Mouse (Mus musculus) embryonic facial prominence, embryonic 12.5 days (tissue): ENCODE measurements around the gene Pbx1. TPM values are rescaled to one million over a fixed set of nuclear protein-coding genes. Genes with fewer than 3 reads are reported as not detected.

Experiments
- ATAC-seq: fragments of 200-750 bp; cut with Nextera tagmentation; 2 replicates; pipeline ENCODE4 v1.8.0; 2017; ENCODE audit not compliant: insufficient number of reproducible peaks, insufficient read depth, low FRiP score, low TSS enrichment
- H3K27ac ChIP-seq: fragments of 300-500 bp; sonication (generic); 2 replicates; pipeline ENCODE4 v1.5.1; 2016; ENCODE audit warnings: mild to moderate bottlenecking
- H3K27me3 ChIP-seq: fragments of 300-500 bp; sonication (generic); 2 replicates; pipeline ENCODE4 v1.6.1; 2016; ENCODE audit warnings: mild to moderate bottlenecking, moderate library complexity
- H3K36me3 ChIP-seq: fragments of 300-500 bp; sonication (generic); 2 replicates; pipeline ENCODE4 v1.6.1; 2016; ENCODE audit warnings: mild to moderate bottlenecking
- H3K4me1 ChIP-seq: fragments of 300-500 bp; sonication (generic); 2 replicates; pipeline ENCODE4 v1.6.1; 2016
- H3K4me2 ChIP-seq: fragments of 300-500 bp; sonication (generic); replicated peaks from 2 replicates; pipeline ENCODE4 v1.6.1; 2016; ENCODE audit warnings: mild to moderate bottlenecking, moderate library complexity
- H3K4me3 ChIP-seq: fragments of 300-500 bp; sonication (generic); 2 replicates; pipeline ENCODE4 v1.5.1; 2016; ENCODE audit warnings: mild to moderate bottlenecking
- H3K9ac ChIP-seq: fragments of 300-500 bp; sonication (generic); 2 replicates; pipeline ENCODE4 v1.6.1; 2016; ENCODE audit warnings: mild to moderate bottlenecking, moderate library complexity
- H3K9me3 ChIP-seq: fragments of 300-500 bp; sonication (generic); 2 replicates; pipeline ENCODE4 v1.6.1; 2016; ENCODE audit warnings: mild to moderate bottlenecking, moderate library complexity
- WGBS: fragments of 180-500 bp; shearing (Covaris S2); methylation state at CpG from one replicate; pipeline ENCODE4 v1.1.7; 2016; 5-methylcytosine and 5-hydroxymethylcytosine counted together
- polyA plus RNA-seq: library from polyadenylated mRNA; unstranded; fragments of >200 nt; fragmentation: Nextera tagmentation; extraction: Ambion mirVana; gene quantifications from 2 replicates; pipeline ENCODE4 v1.2.1, GENCODE M21; 2016

Pbx1 gene
- polyA plus RNA-seq, 1 experiment from 2014 or later = 66.3 TPM

DNA sequence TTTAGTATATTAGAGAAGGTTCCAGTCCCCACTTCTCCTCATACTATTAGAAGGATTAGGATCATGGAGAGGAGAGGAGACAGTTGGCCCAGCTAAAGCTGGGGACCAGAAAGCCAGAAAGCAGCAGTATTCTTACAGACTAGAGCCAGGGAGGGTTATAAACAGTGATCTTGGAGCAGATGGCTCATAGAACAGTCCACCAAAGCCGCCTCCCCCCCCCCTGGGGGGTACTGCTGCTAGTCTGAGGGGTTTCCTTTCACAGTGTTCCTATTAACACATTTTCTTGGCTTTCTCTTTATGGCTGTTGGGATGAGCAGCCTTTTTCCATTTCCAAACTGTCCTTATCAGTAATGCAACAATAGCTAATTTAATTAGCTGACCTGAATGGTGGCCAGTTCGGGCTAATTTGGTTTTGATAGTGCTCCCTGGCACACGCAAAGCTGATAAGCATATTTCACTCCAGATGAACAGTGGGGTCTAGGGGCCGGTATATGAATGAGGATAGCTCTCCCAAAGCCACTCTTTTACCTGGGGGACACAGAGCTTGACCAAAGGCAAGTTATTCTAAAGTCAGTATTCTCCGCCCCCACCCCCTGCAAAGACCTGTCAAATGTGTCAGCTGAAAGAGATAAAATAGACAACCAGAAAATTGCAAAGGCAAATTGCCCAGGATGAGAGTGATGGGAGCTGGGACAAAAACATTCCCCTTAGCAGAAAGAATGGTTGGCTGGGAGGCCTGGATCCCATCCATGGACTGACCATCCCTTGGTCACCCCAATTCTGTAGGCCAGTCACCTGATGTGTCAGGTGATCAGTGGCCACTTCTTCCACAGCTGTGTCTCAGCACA, 307.2 kb downstream of the Pbx1 start:
- 81% methylated on average over 5 of the region's 5 CpGs for WGBS
- H3K9me3 ChIP-seq = no peaks in the 10 kb centered on the region
- no peak overlapping the region for H3K4me2 ChIP-seq
- H3K36me3 ChIP-seq = no peaks in the 10 kb centered on the region
- H3K9ac ChIP-seq = no peak overlapping the region
- ATAC-seq = no peak
- H3K4me3 ChIP-seq = no peak overlapping the region
- no peak overlapping the region for H3K27ac ChIP-seq
- H3K27me3 ChIP-seq = no peaks in the 10 kb centered on the region
- no peaks in the 10 kb centered on the region for H3K4me1 ChIP-seq

- H3K4me2 ChIP-seq = no peak overlapping the region
- no peaks in the 10 kb centered on the region for H3K36me3 ChIP-seq
- H3K4me1 ChIP-seq = no peaks in the 10 kb centered on the region
- H3K27me3 ChIP-seq = no peaks in the 10 kb centered on the region
- H3K9me3 ChIP-seq = no peaks in the 10 kb centered on the region
- H3K4me3 ChIP-seq = no peak overlapping the region
- no peak overlapping the region for H3K27ac ChIP-seq
- ATAC-seq = no peak
- WGBS = 78% methylated on average over 5 of the region's 5 CpGs
- no peak overlapping the region for H3K9ac ChIP-seq
Measured at GRCm38 (mm10) chr1:168118077-168118476, 314.0 kb downstream of the Pbx1 start.

GRCm38 (mm10) chr1:168117367-168117766, 314.7 kb downstream of the Pbx1 start:
- Histone ChIP-seq H3K9me3 (no peaks in the 10 kb centered on the region), H3K4me2 (no peak overlapping the region), H3K27ac (no peak overlapping the region), H3K36me3 (no peaks in the 10 kb centered on the region), H3K9ac (no peak overlapping the region), H3K4me1 (no peaks in the 10 kb centered on the region), H3K4me3 (no peak overlapping the region), H3K27me3 (no peaks in the 10 kb centered on the region)
- ATAC-seq = no peak
- WGBS = 78% methylated on average over 4 of the region's 4 CpGs

GRCm38 (mm10) chr1:168109797-168110196, 322.3 kb downstream of the Pbx1 start:
- Histone ChIP-seq H3K27ac (no peak overlapping the region), H3K4me3 (no peak overlapping the region)
- ATAC-seq = no peak

DNA sequence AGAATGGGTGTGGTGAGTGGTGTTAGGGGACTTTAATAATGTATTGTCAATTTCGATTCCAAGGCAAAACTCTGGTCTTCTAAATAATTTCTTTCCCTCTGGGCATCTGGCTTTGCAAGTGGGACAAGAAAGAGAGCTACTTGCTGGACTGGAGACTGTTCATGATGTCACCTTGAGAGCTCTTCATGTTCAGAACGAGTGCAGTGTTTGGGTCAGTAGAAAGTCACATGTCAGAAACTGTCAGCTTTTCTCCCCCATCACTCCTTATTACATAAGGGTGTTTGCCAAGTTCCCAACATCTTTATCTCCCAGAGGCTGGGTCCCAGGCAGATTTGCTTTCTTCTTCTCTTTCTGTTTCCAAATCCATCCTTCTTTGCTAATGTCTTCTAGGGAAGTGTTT, 328.2 kb downstream of the Pbx1 start:
- H3K4me1 ChIP-seq = no peaks in the 10 kb centered on the region
- H3K27me3 ChIP-seq = no peaks in the 10 kb centered on the region
- H3K9ac ChIP-seq = no peak overlapping the region
- 66% methylated on average over 2 of the region's 2 CpGs for WGBS
- no peak overlapping the region for H3K4me2 ChIP-seq
- no peak overlapping the region for H3K4me3 ChIP-seq
- no peaks in the 10 kb centered on the region for H3K9me3 ChIP-seq
- no peaks in the 10 kb centered on the region for H3K36me3 ChIP-seq
- no peak for ATAC-seq
- H3K27ac ChIP-seq = no peak overlapping the region

More at GRCm38 (mm10) chr1:168109797-168110196, 322.3 kb downstream of the Pbx1 start:
- H3K9me3 ChIP-seq = no peaks in the 10 kb centered on the region
- H3K9ac ChIP-seq = no peak overlapping the region
- no peak overlapping the region for H3K4me2 ChIP-seq
- 83% methylated on average over 8 of the region's 8 CpGs for WGBS
- no peaks in the 10 kb centered on the region for H3K4me1 ChIP-seq
- H3K27me3 ChIP-seq = no peaks in the 10 kb centered on the region
- H3K36me3 ChIP-seq = no peaks in the 10 kb centered on the region

GRCm38 (mm10) chr1:168101514-168101913, 330.6 kb downstream of the Pbx1 start:
- Histone ChIP-seq H3K9ac (no peak overlapping the region), H3K4me3 (no peak overlapping the region), H3K4me2 (no peak overlapping the region), H3K4me1 (no peaks in the 10 kb centered on the region), H3K27ac (no peak overlapping the region), H3K27me3 (no peaks in the 10 kb centered on the region), H3K9me3 (no peaks in the 10 kb centered on the region), H3K36me3 (no peaks in the 10 kb centered on the region)
- WGBS = 66% methylated on average over 3 of the region's 3 CpGs
- ATAC-seq = no peak

DNA sequence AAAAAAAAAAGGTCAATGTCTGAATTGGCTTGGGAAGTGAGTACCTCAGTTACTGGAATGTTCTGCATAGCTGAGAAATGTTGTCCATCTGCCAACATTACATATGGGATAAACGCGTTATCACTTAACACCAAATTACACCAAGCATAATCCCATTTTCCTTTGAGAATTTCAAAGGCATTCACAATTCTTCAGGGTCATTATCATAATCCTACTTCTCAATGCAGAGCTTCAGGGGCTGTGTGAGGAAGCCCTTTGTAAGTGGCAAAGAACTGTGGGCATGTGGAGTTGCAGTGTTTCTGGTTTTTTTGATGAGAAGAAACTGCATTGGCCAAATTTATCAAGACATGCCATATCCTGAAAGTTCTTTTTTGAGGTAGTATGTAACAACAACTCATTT, 333.3 kb downstream of the Pbx1 start:
- no peaks in the 10 kb centered on the region for H3K9me3 ChIP-seq
- H3K4me1 ChIP-seq = no peaks in the 10 kb centered on the region
- no peak overlapping the region for H3K4me3 ChIP-seq
- no peak overlapping the region for H3K4me2 ChIP-seq
- no peak overlapping the region for H3K27ac ChIP-seq
- ATAC-seq = no peak
- no peaks in the 10 kb centered on the region for H3K27me3 ChIP-seq
- H3K36me3 ChIP-seq = no peaks in the 10 kb centered on the region
- no peak overlapping the region for H3K9ac ChIP-seq
- 78% methylated on average over 2 of the region's 2 CpGs for WGBS

GRCm38 (mm10) chr1:168094671-168095070, 337.4 kb downstream of the Pbx1 start:
- H3K27me3 ChIP-seq = no peaks in the 10 kb centered on the region
- no peaks in the 10 kb centered on the region for H3K36me3 ChIP-seq
- no peak overlapping the region for H3K27ac ChIP-seq
- no peak overlapping the region for H3K4me3 ChIP-seq
- no peaks in the 10 kb centered on the region for H3K4me1 ChIP-seq
- H3K4me2 ChIP-seq = no peak overlapping the region
- no peak for ATAC-seq
- WGBS = 47% methylated on average over 4 of the region's 4 CpGs
- H3K9ac ChIP-seq = no peak overlapping the region
- no peaks in the 10 kb centered on the region for H3K9me3 ChIP-seq

DNA sequence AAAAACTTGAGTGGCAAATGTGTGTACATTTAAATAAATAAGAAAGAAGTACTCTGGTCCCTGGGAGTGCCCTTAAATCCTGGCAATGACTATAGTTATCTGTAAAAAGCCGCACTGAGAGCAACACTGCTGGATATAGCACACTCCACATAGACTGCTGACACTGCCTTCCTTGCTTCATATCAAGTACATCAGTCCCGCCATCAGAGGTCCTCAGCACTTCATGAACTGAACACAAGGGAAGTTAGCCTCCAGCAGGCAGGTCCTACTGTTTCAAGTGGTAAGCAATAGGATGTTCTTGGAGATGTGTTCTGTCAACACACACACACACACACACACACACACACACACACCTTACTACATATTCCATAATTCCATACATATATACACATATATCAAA, 339.0 kb downstream of the Pbx1 start:
- no peak; the same call in 1 of the 2 replicates for ATAC-seq

GRCm38 (mm10) chr1:168091627-168092026, 340.4 kb downstream of the Pbx1 start:
- Histone ChIP-seq H3K27ac (no peak overlapping the region), H3K27me3 (no peaks in the 10 kb centered on the region), H3K4me2 (no peak overlapping the region), H3K36me3 (no peaks in the 10 kb centered on the region), H3K4me3 (no peak overlapping the region), H3K9me3 (no peaks in the 10 kb centered on the region), H3K4me1 (no peaks in the 10 kb centered on the region), H3K9ac (no peak overlapping the region)
- WGBS = 66% methylated on average over 4 of the region's 4 CpGs
- ATAC-seq = no peak

More for the DNA sequence above, 339.0 kb downstream of the Pbx1 start:
- Histone ChIP-seq H3K4me3 (no peak overlapping the region), H3K9ac (peak overlapping the region; percentile 30; the same call in 1 of the 2 replicates), H3K9me3 (no peaks in the 10 kb centered on the region), H3K36me3 (no peaks in the 10 kb centered on the region), H3K27ac (no peak overlapping the region), H3K4me1 (no peaks in the 10 kb centered on the region), H3K27me3 (no peaks in the 10 kb centered on the region), H3K4me2 (no peak overlapping the region)
- WGBS = 76% methylated on average over 2 of the region's 2 CpGs

DNA sequence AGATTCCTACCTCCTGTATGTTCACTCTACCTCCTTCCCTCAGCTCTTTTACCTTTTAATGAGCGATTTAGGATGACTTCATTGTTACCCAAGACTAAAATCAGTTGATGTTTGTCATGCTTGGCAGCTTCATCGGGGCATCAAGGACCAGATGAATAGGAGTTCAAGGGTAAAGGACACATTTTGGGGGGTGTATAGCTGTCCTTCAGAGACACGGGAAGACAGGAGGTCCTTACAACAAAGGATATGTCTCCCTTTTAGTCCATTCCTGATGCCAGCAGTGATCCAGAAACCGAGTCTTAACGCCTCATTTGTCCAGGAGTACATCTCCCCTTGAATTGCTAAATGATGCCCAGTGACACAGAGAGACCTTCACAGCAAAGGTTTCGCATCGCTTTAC, 343.4 kb downstream of the Pbx1 start:
- WGBS = 82% methylated on average over 7 of the region's 7 CpGs
- Histone ChIP-seq H3K4me3 (no peak overlapping the region), H3K27ac (no peak overlapping the region), H3K9ac (no peak overlapping the region), H3K27me3 (no peaks in the 10 kb centered on the region), H3K9me3 (no peaks in the 10 kb centered on the region), H3K4me2 (no peak overlapping the region), H3K4me1 (no peaks in the 10 kb centered on the region), H3K36me3 (no peaks in the 10 kb centered on the region)
- ATAC-seq = no peak

DNA sequence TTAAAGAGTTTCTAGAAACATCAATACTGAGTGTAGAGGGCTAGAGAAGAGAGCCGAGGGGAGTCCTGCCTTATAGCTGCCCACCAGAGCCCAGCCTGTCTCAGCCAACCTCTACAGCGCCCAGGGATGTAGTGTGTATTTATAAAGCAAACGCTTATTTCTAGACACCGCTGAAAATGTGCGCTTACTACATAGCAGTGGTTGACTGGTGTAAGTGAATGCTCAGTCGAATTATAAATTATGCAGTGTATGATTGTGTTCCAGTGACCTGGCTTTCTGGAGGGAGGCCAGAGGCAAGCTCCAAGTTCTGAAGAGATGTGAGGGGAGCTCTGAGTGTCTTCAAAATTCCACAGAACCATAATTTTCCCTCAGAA, 352.7 kb downstream of the Pbx1 start:
- no peak for ATAC-seq
- Histone ChIP-seq H3K4me2 (no peak overlapping the region), H3K27me3 (no peaks in the 10 kb centered on the region), H3K9me3 (no peaks in the 10 kb centered on the region), H3K4me1 (no peaks in the 10 kb centered on the region), H3K9ac (no peak overlapping the region), H3K27ac (no peak overlapping the region), H3K4me3 (no peak overlapping the region), H3K36me3 (no peaks in the 10 kb centered on the region)
- WGBS = 87% methylated on average over 6 of the region's 6 CpGs
